Mouse (Mus musculus) kidney, adult 11 months (tissue): Measurements from ENCODE around the gene Rapgef2.
"Not testable (repeated sequence)": the region's sequence is repeated elsewhere in the genome, so short reads cannot be mapped to it uniquely, and the experiment has no call there.

ENCODE experiments used
- DNase-seq: peaks from one replicate; pipeline ENCODE4 v3.0.0; 2022

Rapgef2 gene

DNA sequence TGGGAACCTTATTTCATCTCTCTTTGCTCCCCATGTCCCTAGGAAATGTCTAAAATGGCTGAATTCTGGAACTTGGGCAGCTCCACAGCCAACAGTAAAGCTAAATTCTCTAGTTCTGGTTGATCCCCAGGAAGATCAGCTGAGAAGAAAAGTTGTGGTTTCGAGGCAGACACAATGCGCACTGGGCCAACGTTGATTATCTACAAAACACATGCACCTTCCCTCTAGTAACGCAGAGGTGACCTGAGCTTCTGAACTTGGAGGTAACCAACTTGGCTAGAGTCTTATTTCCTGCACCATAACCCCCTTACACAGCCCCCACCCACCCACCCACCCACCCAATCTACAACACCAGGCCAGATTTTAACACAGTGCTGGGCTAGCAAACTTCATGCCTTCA lies 55.6 kb downstream of the Rapgef2 start:
- no peak for DNase-seq

DNA sequence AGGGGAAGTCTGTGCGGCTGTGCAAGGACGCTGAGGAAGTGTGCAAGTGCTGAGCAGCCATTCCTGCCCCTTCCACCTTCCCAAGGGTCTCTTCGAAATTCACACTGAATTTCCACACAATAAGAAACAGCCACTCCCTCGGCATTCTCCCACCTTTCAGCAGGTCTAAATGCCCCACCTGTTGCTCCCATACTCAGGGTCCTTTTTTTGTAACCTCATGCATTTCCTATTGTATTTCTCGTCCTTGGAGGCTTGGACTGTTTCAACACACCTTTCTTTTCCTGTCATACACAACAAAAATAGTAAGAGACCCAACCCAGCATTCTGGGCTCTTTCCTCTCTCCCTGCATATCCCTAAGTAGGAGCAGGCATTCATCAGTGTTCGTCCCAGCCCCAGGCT lies 56.8 kb downstream of the Rapgef2 start:
- no peak for DNase-seq

DNA sequence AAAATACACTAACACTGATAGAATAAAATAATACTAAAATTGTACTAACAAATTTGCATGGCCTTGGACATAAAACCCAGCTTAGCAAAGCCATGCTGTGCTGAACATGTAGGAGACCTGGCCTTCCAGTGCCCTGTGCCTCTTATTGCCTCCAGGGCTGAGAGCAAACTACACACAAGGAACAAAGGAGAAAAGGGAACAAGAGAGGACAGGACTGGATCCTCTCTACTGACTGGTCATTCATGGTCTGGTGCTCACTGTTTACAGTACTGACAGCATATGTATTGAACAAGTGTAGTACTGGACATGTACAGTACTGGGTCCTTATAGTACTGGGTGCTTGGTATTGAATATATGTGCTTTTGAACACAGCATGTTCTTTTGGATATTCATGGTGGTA lies 58.0 kb downstream of the Rapgef2 start:
- DNase-seq = no peak

DNA sequence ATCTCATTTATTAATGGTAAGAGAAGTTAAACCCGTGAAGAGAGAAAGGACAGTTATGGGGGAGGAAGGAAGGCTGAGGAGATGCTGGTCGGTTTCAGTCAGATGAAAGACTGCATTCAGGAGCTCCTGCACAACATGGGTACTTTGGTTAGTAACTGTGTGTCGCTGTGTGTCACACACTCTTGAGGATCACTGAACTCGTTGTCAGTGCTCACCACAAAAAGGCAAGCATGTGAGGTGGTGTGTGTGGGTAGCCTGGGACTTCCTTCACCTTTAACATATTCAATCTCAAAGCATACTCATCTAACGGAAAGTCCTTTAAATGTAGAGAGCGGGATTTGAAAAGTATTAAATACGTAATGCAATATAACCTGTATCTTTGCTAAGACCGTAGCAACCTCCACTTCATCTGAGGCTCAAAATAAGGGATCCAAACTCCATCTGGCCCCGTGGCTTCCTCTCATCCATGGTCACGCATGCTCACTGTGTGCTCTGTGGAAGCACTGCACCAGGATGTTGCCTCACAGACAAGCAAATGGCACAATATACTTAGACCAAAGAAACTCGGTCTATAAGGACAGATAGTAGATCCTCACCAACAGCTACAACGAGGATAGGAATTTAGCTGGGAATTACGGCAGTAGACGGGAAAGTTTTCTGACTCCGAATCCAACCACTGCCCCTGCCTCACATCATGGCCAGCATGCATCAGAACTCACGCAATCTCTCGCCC lies 58.8 kb downstream of the Rapgef2 start:
- DNase-seq = no peak

DNA sequence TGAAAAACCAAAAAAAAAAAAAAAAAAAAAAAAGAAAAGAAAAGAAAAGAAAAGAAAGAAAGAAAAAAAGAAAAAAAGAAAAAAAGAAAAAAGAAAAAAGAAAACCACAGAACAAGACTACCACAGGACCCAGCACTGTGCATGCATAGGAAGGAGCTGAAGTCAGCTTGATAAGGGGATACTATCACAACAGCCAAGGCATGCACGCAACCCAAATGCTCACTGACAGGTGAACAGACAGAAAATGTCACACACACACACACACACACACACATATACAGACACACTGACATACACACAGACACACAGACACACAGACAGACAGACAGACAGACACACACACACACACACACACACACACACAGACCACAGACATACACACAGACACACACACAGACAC lies 59.5 kb downstream of the Rapgef2 start:
- not testable (repeated sequence) for DNase-seq

DNA sequence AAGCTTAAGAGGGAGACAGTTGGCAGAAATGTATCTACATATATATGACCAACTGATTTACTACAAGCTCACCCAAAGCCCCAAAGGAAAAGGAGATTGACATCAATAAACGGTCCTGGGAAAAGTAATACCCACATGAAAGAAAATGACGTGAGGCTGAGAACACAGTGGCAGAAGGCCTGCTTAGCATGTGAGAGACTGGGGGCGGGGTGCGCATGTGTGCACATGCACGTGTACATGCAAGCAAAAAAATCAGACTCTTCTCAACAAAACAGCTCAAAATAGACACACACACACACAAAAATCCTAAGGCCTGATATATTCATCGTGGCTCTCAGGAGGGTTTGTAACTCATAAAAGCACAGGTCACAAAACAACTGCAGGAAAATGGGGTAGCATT lies 60.4 kb downstream of the Rapgef2 start:
- no peak for DNase-seq

DNA sequence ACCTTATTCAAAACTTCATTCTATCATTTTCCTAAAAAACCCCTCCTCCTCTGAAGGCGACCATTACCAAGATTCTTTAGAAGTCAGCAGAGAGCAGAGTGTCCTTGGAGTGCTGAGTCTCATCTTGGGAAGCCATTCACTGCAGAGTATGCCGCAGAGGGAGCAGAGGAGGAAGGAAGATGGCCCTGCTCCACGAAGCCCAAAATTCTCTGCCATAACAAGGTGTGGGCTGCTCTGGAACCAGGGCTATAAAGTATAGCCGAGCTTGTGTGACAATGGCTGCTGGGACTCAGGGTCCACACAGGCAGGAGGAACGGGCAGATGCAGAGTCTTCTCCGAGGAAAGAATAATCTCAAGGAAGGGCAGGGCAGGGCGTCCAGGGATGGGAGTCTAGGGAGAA lies 62.0 kb downstream of the Rapgef2 start:
- DNase-seq = no peak

DNA sequence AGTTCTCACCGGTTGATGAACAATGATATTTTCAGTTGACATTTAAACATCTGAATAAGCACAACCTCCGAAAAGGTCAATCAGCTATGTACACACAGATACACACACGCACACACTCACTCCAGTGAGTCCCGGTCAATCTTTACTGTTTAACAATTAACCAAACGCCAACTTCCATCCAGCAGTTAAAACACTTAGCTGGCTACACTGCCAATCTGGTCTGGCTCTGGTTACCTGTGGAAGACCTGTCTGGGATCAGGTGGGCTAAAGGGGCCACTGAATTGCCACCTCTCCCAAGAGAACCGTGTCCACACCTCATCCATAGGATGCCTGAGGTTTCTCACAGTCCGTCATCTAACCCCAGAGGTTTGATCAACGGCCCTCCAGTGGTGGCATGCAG lies 63.0 kb downstream of the Rapgef2 start:
- DNase-seq = peak; percentile 45

DNA sequence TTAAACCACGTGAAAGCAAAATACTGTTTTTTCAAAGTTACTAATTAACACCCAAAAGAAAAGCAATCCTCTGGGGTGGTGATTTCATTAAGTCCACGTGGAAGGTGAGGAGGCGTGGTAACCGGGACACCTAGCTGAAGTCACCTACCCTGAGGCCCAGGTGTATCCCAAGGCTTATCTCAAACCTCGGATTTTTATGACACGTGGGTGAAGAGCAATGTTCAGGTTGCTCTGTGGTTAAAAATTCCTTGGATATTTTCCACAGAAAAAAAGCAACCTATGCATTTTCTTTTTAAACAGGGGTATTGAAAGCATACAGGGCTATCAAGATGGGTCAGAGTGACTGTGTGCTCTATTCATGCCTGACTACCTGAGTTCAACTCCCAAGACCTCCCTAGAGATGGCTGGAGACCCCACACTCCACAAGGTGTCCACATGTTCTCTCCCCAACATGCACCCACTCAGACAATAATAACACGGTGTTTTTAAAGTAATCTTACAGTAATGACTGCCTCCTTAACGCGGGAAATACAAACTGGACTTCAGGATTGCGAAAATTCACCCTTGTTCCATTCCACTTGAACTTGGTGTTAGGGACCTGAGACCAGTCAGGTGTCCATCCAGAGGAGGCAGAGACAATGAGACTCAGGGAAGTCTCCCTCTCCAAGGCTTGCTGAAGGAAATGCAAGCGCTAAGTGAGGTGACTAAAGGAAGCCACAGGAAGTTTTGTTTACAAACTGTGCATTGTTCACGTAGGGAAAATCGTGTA lies 63.9 kb downstream of the Rapgef2 start:
- DNase-seq = peak; percentile 41

DNA sequence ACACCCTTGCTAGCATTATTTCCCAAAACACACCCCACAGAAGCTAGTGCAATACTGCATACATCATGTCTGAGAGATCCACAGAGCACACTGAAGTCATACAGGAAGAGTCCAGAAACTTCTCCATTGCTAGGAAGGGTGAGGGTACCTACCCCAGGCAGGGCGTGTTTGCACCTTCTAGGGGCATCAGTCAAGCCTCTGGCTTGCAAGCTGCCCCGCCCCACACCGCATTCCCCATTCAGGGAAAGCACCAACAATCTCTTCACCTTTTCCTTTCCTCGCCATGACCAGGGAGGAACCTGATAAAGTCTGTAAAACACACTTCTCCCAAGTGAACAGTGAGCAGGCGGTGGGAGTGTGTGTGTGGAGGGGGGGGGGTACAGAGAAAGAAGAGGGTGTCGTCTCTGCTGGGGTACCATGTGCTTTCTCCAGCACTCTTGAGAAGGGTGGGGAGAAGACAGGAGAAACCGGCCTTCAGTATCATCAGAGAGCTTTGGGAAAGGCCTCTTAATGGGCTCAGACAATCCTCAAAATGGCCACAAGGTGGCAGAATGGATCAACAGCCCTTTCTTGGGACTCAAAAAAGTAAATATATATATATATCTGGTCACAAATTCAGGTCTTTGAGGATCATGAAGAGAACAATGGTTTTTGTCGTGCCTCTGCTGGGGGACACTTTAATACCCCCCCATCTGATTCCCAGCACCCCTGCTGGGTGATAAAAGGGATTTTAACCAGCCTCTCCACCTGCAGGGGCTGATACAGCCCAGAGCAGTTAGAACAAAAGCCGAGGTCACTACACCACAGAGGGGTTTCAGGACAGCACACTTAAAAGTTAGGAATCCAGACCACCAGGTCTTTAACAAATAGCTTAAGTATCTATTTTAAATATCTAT lies 64.8 kb downstream of the Rapgef2 start:
- DNase-seq = peak; percentile 61

DNA sequence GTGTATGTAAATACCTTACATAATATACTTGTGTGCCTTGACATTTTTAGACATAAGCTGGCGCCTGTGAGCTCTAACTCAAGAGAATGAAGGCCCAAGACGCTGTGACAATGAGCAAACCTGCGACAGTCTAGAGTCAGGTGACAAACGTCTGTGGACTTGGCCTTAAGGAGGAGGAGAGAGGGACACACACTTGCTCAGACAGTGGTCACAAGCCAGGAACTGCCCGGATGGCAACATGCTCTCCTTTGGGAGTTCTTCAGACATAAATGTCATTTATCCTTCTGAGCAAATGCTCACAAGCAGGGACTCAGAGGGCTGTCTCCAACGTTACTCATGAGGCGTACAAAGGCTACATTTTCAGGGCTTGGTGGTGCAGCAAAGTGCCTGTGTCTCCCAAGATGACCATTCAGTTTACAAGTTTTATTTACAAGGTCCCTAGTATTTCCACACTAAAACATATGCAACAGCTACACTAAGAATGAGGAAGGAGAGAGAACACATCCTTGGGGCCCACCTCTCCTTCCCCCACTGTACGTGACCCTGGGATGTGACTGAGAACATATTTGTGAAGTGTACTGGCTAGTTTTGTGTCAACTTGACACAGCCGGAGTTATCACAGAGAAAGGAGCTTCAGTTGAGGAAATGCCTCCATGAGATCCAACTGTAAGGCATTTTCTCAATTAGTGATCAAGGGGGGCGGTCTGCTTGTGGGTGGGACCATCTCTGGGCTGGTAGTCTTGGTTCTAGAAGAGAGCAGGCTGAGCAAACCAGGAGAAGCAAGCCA lies 67.0 kb downstream of the Rapgef2 start:
- no peak for DNase-seq

DNA sequence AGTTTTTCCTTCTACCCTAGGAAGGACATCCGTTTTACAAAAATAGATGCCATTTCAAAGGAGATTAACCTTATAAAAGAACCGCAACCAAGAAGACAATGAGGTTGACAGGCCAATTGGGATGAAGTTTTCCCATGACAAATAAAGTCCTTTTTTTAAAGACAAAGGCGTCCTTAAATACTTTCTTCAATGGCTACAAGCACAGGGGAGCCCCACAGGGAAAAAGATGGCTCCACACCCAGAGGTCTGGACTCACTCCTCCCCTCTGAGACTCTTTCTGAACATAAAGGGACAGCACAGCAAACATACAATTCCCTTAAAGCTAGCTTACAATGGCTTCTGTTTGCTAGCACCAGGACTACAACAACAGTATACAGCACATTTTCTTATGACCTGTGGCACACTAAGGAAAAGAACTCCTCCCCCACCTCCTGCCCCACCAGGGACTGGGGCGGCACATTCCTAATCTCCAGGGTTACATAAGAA lies 67.7 kb downstream of the Rapgef2 start:
- DNase-seq = peak; percentile 23

DNA sequence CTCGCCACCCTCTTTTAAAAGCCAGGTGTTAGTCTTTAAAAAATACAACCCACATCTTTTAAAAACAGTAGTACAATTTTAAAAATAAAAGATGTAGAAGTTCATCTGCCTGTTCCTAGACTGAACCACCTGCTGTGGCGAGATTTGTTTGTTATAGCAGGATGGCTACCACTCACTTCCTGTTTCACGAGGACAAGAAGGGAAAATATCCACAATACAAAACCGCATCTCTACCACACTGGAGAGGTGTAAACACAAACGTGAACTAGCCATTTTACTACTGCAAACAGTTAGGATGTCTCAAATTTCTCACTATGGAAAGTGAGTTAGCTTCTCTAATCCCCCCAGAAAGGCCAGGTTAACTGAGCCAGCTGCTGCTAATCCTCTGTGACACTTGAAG lies 76.1 kb downstream of the Rapgef2 start:
- DNase-seq = no peak

DNA sequence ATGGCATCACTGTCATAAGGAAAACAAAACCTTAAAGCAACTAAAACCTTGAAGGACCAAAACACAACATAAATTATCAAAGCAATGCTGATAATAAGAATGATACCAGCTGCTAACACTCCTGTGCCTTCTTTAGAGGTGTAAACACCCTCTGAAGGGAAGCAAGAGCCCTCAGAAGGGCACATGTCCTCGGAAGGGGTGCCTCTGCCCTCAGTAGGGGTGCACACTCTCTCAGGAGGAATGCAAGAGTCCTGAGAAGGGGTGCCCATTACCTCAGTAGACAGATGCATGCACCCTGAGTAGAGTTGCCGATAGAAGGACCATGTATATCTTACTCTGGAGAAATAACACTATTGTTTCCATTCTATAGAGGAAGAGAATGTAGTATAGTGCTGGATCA lies 79.1 kb downstream of the Rapgef2 start:
- no peak for DNase-seq

DNA sequence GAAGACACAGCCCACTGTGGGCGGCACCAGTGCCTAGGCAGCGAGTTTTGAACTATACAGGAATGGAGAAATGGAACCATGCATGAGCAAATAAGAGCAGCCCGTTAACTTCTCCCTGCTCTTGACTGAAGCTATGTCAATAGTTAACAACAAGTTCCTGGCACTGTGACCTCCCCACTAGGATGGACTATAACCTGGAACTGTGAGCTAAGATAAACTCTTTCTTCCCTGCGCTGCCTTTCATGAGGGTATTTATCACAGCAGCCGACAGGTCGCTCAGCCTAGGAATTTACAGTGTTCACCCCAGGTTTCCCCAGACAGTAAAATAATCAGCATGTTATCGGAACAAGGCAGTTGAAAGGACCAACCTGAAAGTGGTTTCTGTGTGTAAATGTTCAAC lies 79.8 kb downstream of the Rapgef2 start:
- DNase-seq = peak; percentile 47

DNA sequence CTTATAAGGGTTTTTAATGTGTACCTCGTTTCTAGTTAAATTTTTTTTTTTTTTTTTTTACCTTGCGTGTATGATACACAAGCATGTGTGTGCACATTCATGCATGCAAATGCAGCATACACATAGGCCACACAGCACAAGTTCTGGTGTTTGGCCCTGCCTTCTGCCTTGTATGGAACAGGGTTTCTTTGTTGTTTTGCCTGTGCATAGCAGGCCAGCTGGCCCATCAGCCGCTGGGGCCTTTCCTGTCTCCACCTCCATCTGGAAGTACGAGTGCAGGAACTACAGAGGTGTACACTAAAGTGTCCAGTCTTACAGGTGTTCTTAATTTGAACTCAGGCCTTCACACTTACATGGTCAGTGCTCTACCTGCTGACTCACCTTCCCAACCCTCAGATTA lies 80.3 kb downstream of the Rapgef2 start:
- no peak for DNase-seq

DNA sequence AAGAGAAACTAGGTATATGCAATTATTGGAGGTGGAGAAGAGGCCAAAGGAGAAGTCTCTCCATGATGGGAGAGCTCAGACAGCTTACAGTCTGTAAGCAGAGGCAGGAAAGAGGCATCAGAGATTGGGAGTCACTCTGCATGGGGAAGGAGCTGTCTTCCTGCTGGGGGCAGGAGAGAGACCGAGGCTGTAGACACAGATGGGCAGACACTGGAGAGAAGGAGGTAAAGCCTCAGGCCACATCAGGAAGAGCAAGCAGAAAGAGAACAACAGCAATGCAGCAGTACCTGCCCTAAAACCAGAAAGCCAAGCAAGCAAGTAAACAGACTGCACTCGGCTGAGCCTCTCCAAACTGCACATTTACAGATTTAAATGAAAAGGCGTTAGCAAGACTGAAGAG lies 81.2 kb downstream of the Rapgef2 start:
- DNase-seq = no peak

DNA sequence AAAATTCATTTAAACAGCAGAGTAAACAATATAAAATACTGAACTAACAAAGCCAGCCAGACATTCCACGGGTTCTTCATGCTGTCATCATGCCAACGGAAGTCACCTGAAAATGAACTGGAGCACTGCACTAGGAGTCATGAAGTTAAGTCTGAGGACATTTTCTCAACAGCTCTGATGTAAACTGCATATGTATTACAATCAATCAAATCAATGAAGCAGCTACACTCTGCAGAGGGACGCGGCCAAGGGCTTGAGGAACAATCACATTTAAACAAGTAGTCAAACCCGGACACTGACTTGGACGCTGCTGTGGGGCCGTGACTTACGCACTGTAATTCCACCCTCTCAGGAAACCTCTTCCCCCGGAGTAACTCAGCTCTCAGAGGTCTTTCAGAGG lies 82.1 kb downstream of the Rapgef2 start:
- DNase-seq = no peak

DNA sequence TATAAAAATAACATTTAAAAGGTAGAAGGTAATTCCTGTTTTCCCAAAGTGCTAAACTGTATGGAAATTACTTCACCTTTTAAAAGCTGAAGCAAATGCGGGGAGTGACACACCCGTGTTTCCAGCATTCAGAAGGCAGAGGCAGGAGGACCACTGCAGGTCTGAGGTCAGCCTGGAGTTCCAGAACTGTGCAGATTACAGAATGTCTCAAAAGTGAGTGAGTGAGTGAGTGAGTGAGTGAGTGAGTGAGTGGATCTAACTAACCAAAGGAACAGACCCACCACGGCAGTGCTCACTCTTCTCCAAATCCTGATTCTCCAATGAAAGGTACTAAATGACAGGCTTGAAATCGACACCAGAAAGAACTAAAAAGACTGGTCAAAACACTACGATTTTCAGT lies 82.5 kb downstream of the Rapgef2 start:
- no peak for DNase-seq

DNA sequence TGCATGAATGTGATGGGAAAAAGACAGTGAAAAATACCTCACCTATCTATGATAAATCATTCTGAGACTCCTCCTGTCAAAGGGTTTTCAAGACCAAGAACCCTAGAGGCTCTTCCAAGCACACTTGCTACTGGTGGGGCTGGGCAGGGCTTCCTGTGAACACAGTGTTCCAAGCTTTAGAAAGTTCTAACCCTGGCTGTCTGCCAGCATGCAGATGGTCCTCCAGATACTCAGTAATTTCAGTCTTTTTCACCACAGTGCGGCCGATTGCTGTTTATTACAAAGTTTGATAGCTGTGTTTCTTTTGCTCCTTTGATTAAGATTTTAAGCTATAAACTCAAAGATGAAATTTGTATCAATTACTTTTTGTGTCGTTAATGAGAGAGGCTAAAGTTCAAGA lies 83.1 kb downstream of the Rapgef2 start:
- DNase-seq = peak; percentile 53

DNA sequence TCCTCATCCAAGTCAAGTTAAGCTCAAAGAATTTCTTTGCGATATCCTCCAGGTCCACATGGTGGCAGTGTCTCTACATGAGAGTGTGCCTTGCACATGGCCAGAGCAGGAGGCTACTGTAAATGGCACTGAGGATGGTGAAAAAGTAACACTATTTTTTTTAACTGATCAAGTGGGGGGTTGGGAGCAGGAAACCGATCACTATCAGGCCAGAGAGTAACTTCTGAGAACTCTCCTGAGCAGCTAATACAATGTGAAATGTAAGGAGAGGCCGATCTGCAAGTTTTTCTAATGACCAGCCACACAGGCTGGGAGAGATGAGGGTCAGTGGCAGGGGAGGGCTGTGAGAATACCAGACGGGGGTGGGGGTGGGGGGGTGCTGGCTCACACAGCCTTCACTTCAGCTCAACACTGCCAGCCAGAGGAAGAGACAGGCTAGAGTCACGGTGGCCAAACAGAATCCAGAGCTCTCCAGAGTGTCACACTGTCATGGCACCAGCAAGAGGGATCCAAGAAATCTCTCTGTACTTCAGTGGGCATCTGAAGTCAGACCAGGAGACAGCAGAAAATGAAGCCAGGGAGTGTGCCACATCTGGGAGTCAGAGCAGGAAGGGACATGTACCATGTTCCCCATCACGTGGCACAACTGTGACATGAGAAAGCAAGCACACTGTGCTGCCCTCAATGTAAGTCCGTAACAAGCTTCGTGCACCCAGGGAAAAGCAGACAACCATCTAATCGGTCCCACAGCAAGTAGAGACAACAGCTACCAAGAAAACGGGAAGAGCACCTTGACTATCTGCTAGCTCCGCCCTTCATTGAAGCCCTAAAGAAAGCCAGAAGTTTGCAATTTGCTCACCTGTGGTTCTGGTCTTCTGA lies 83.8 kb downstream of the Rapgef2 start:
- peak; percentile 69 for DNase-seq
